Mouse (Mus musculus) liver, embryonic 16.5 days (tissue): Measurements from ENCODE around the gene Tmem212. TPM values are rescaled to one million over a fixed set of nuclear protein-coding genes. Genes with fewer than 3 reads are reported as not detected.

ENCODE experiments used
- ATAC-seq: fragments of 200-750 bp; cut with Nextera tagmentation; 2 replicates; pipeline ENCODE4 v1.8.0; 2017; ENCODE audit warnings: low read depth, mild to moderate bottlenecking, moderate number of reproducible peaks, moderate library complexity
- H3K27ac ChIP-seq: fragments of 300-500 bp; sonication (generic); 2 replicates; pipeline ENCODE4 v1.5.1; 2014; ENCODE audit warnings: mild to moderate bottlenecking, low read length
- H3K27me3 ChIP-seq: fragments of 300-500 bp; sonication (generic); 2 replicates; pipeline ENCODE4 v1.6.1; 2014; ENCODE audit warnings: low read depth, low read length, mixed read lengths; ENCODE audit not compliant: control insufficient read depth, insufficient read depth
- H3K36me3 ChIP-seq: fragments of 300-500 bp; sonication (generic); 2 replicates; pipeline ENCODE4 v1.6.1; 2014; ENCODE audit warnings: mild to moderate bottlenecking; ENCODE audit not compliant: control insufficient read depth, insufficient read depth
- H3K4me1 ChIP-seq: fragments of 300-500 bp; sonication (generic); 2 replicates; pipeline ENCODE4 v1.6.1; 2014; ENCODE audit warnings: low read depth, low read length, mixed read lengths; ENCODE audit not compliant: control insufficient read depth
- H3K4me2 ChIP-seq: fragments of 300-500 bp; sonication (generic); 2 replicates; pipeline ENCODE4 v1.6.1; 2014; ENCODE audit warnings: low read depth, low read length, mixed read lengths
- H3K4me3 ChIP-seq: fragments of 300-500 bp; sonication (generic); 2 replicates; pipeline ENCODE4 v1.5.1; 2014; ENCODE audit warnings: low read depth, mild to moderate bottlenecking, low read length
- H3K9ac ChIP-seq: fragments of 300-500 bp; sonication (generic); 2 replicates; pipeline ENCODE4 v1.6.1; 2014; ENCODE audit warnings: low read depth, low read length
- H3K9me3 ChIP-seq: fragments of 300-500 bp; sonication (generic); replicated peaks from 2 replicates; pipeline ENCODE4 v1.6.1; 2016; ENCODE audit warnings: low read length; ENCODE audit not compliant: control insufficient read depth
- WGBS: fragments of 180-500 bp; shearing (Covaris S2); extraction: QIAGEN DNeasy Blood & Tissue Kit; methylation state at CpG from one replicate; pipeline ENCODE4 v1.1.7; 2014; ENCODE audit not compliant: insufficient replicate concordance; 5-methylcytosine and 5-hydroxymethylcytosine counted together
- polyA plus RNA-seq: library from polyadenylated mRNA; unstranded; fragments of >200 nt; fragmentation: Nextera tagmentation; extraction: Ambion mirVana; gene quantifications from 2 replicates; pipeline ENCODE4 v1.2.1, GENCODE M21; 2015

The Tmem212 gene
- polyA plus RNA-seq, 1 experiment from 2014 or later = not detected

- no peak for ATAC-seq
- H3K4me1 ChIP-seq = peaks cover 8% of the 10 kb centered on the region; the same call in 1 of the 2 replicates
- no peaks in the 10 kb centered on the region for H3K27me3 ChIP-seq
- H3K4me2 ChIP-seq = no peak overlapping the region
- H3K9ac ChIP-seq = no peak overlapping the region
- H3K9me3 ChIP-seq = no peaks in the 10 kb centered on the region
- no peaks in the 10 kb centered on the region for H3K36me3 ChIP-seq
- H3K4me3 ChIP-seq = no peak overlapping the region
- H3K27ac ChIP-seq = no peak overlapping the region
- whole genome bisulfite sequencing = 69% methylated on average over 6 of the region's 6 CpGs
Observed at GRCm38 (mm10) chr3:27861601-27862000, 34.6 kb downstream of the Tmem212 start.

- H3K4me2 ChIP-seq = no peak overlapping the region
- H3K4me3 ChIP-seq = no peak overlapping the region
- no peak for ATAC-seq
- no peaks in the 10 kb centered on the region for H3K27me3 ChIP-seq
- peaks cover 8% of the 10 kb centered on the region; the same call in 1 of the 2 replicates for H3K4me1 ChIP-seq
- H3K9ac ChIP-seq = no peak overlapping the region
- no peaks in the 10 kb centered on the region for H3K36me3 ChIP-seq
- no peaks in the 10 kb centered on the region for H3K9me3 ChIP-seq
- WGBS = 57% methylated on average over 6 of the region's 6 CpGs
- H3K27ac ChIP-seq = no peak overlapping the region
Observed at GRCm38 (mm10) chr3:27861086-27861485, 35.1 kb downstream of the Tmem212 start.

- Histone ChIP-seq H3K4me3 (no peak overlapping the region), H3K27ac (no peak overlapping the region)
Observed at GRCm38 (mm10) chr3:27859161-27859561, 37.0 kb downstream of the Tmem212 start.

GRCm38 (mm10) chr3:27858441-27859115, 37.6 kb downstream of the Tmem212 start:
- Histone ChIP-seq H3K27me3 (no peaks in the 10 kb centered on the region), H3K9me3 (no peaks in the 10 kb centered on the region), H3K4me1 (peaks cover 8% of the 10 kb centered on the region; the same call in 1 of the 2 replicates), H3K36me3 (no peaks in the 10 kb centered on the region), H3K4me2 (no peak overlapping the region), H3K4me3 (no peak overlapping the region), H3K27ac (no peak overlapping the region), H3K9ac (no peak overlapping the region)
- no peak for ATAC-seq
- WGBS = 45% methylated on average over 5 of the region's 5 CpGs

More at GRCm38 (mm10) chr3:27859161-27859561, 37.0 kb downstream of the Tmem212 start:
- WGBS = 18% methylated on average over 5 of the region's 5 CpGs
- Histone ChIP-seq H3K36me3 (no peaks in the 10 kb centered on the region), H3K9me3 (no peaks in the 10 kb centered on the region), H3K9ac (no peak overlapping the region), H3K4me1 (peaks cover 8% of the 10 kb centered on the region; the same call in 1 of the 2 replicates), H3K4me2 (peak overlapping the region; percentile 24), H3K27me3 (no peaks in the 10 kb centered on the region)
- no peak for ATAC-seq

- no peak for ATAC-seq
- WGBS = 58% methylated on average over 2 of the region's 2 CpGs
- Histone ChIP-seq H3K4me2 (no peak overlapping the region), H3K9ac (no peak overlapping the region), H3K27ac (no peak overlapping the region), H3K27me3 (no peaks in the 10 kb centered on the region), H3K4me1 (no peaks in the 10 kb centered on the region), H3K4me3 (no peak overlapping the region), H3K9me3 (no peaks in the 10 kb centered on the region), H3K36me3 (no peaks in the 10 kb centered on the region)
Observed at GRCm38 (mm10) chr3:27856288-27856687, 39.9 kb downstream of the Tmem212 start.

GRCm38 (mm10) chr3:27854431-27855180, 41.6 kb downstream of the Tmem212 start:
- WGBS = 54% methylated on average over 5 of the region's 5 CpGs
- Histone ChIP-seq H3K9ac (no peak overlapping the region), H3K27me3 (no peaks in the 10 kb centered on the region), H3K4me1 (no peaks in the 10 kb centered on the region), H3K27ac (no peak overlapping the region), H3K4me3 (no peak overlapping the region), H3K4me2 (no peak overlapping the region), H3K9me3 (no peaks in the 10 kb centered on the region), H3K36me3 (no peaks in the 10 kb centered on the region)
- ATAC-seq = no peak

GRCm38 (mm10) chr3:27843266-27843665, 52.9 kb downstream of the Tmem212 start:
- ATAC-seq = no peak
- Histone ChIP-seq H3K36me3 (no peaks in the 10 kb centered on the region), H3K4me1 (no peaks in the 10 kb centered on the region), H3K27ac (no peak overlapping the region), H3K9ac (no peak overlapping the region), H3K9me3 (no peaks in the 10 kb centered on the region), H3K27me3 (no peaks in the 10 kb centered on the region), H3K4me2 (no peak overlapping the region), H3K4me3 (no peak overlapping the region)
- WGBS = 38% methylated on average over 5 of the region's 5 CpGs

- Histone ChIP-seq H3K9me3 (no peaks in the 10 kb centered on the region), H3K9ac (no peak overlapping the region), H3K4me2 (no peak overlapping the region), H3K27ac (no peak overlapping the region), H3K4me1 (no peaks in the 10 kb centered on the region), H3K27me3 (no peaks in the 10 kb centered on the region), H3K4me3 (no peak overlapping the region), H3K36me3 (no peaks in the 10 kb centered on the region)
- WGBS = 60% methylated on average over 5 of the region's 5 CpGs
- no peak for ATAC-seq
Observed at GRCm38 (mm10) chr3:27842856-27843255, 53.3 kb downstream of the Tmem212 start.

- no peak overlapping the region for H3K4me2 ChIP-seq
- H3K9me3 ChIP-seq = no peaks in the 10 kb centered on the region
- no peaks in the 10 kb centered on the region for H3K4me1 ChIP-seq
- no peak overlapping the region for H3K27ac ChIP-seq
- WGBS = 43% methylated on average over 9 of the region's 9 CpGs
- no peak overlapping the region for H3K9ac ChIP-seq
- no peak for ATAC-seq
- no peaks in the 10 kb centered on the region for H3K27me3 ChIP-seq
- H3K36me3 ChIP-seq = no peaks in the 10 kb centered on the region
- no peak overlapping the region for H3K4me3 ChIP-seq
Observed at GRCm38 (mm10) chr3:27840311-27840710, 55.9 kb downstream of the Tmem212 start.
